Mouse (Mus musculus) lung, embryonic 15.5 days (tissue): Measurements from ENCODE around the gene Reg4. TPM values are rescaled to one million over a fixed set of nuclear protein-coding genes. Genes with fewer than 3 reads are reported as not detected.

Source experiments
- ATAC-seq: fragments of 200-750 bp; cut with Nextera tagmentation; 2 replicates; pipeline ENCODE4 v1.8.0; 2017; ENCODE audit warnings: moderate number of reproducible peaks, borderline replicate concordance; ENCODE audit not compliant: low FRiP score, low TSS enrichment; ENCODE audit errors: extremely low read depth
- H3K27ac ChIP-seq: fragments of 300-500 bp; sonication (generic); 2 replicates; pipeline ENCODE4 v1.5.1; 2015; ENCODE audit warnings: moderate library complexity, mild to moderate bottlenecking, inconsistent platforms
- H3K27me3 ChIP-seq: fragments of 300-500 bp; sonication (generic); 2 replicates; pipeline ENCODE4 v1.6.1; 2015; ENCODE audit warnings: inconsistent platforms
- H3K36me3 ChIP-seq: fragments of 300-500 bp; sonication (generic); 2 replicates; pipeline ENCODE4 v1.6.1; 2015; ENCODE audit warnings: inconsistent platforms
- H3K4me1 ChIP-seq: fragments of 300-500 bp; sonication (generic); 2 replicates; pipeline ENCODE4 v1.6.1; 2015; ENCODE audit warnings: inconsistent platforms
- H3K4me2 ChIP-seq: fragments of 300-500 bp; sonication (generic); 2 replicates; pipeline ENCODE4 v1.6.1; 2015; ENCODE audit warnings: inconsistent platforms, mild to moderate bottlenecking, moderate library complexity
- H3K4me3 ChIP-seq: fragments of 300-500 bp; sonication (generic); 2 replicates; pipeline ENCODE4 v1.5.1; 2015; ENCODE audit warnings: mild to moderate bottlenecking, inconsistent platforms
- H3K9ac ChIP-seq: fragments of 300-500 bp; sonication (generic); 2 replicates; pipeline ENCODE4 v1.6.1; 2015; ENCODE audit warnings: inconsistent platforms
- H3K9me3 ChIP-seq: fragments of 300-500 bp; sonication (generic); 2 replicates; pipeline ENCODE4 v1.6.1; 2016; ENCODE audit warnings: inconsistent platforms
- WGBS: fragments of 180-500 bp; shearing (Covaris S2); methylation state at CpG from one replicate; pipeline ENCODE4 v1.1.7; 2015; 5-methylcytosine and 5-hydroxymethylcytosine counted together
- polyA plus RNA-seq: library from polyadenylated mRNA; unstranded; fragments of >200 nt; fragmentation: Nextera tagmentation; extraction: Ambion mirVana; gene quantifications from 2 replicates; pipeline ENCODE4 v1.2.1, GENCODE M21; 2015

Reg4 gene
- not detected in 2 replicates for polyA plus RNA-seq

- Histone ChIP-seq H3K27me3 (no peaks in the 10 kb centered on the region), H3K4me2 (no peak within 1 kb of the TSS), H3K27ac (no peak within 1 kb of the TSS), H3K4me3 (no peak within 1 kb of the TSS), H3K9me3 (no peaks in the 10 kb centered on the region), H3K4me1 (peaks cover 5% of the 10 kb centered on the region), H3K36me3 (no peaks in the 10 kb centered on the region), H3K9ac (no peak within 1 kb of the TSS)
- 60% methylated on average over 8 of the region's 8 CpGs for WGBS
- no peak for ATAC-seq
These were observed at the start of gene Reg4 for GRCm38 (mm10) chr3:98221856-98222255. Gene Reg4 (plus strand): TSS chr3:98222156.

- Histone ChIP-seq H3K4me3 (no peak overlapping the region), H3K9me3 (no peaks in the 10 kb centered on the region), H3K4me2 (no peak overlapping the region), H3K4me1 (no peaks in the 10 kb centered on the region), H3K27ac (no peak overlapping the region), H3K9ac (no peak overlapping the region), H3K27me3 (no peaks in the 10 kb centered on the region), H3K36me3 (no peaks in the 10 kb centered on the region)
- no peak for ATAC-seq
- WGBS, result 68% methylated on average over 4 of the region's 4 CpGs
These were observed 43.6 kb upstream of the Reg4 start for GRCm38 (mm10) chr3:98178340-98178739.

- H3K4me1 ChIP-seq, result no peaks in the 10 kb centered on the region
- no peak for ATAC-seq
- H3K27ac ChIP-seq, result no peak overlapping the region
- no peak overlapping the region for H3K4me2 ChIP-seq
- H3K9me3 ChIP-seq, result no peaks in the 10 kb centered on the region
- no peak overlapping the region for H3K9ac ChIP-seq
- WGBS, result 22% methylated on average over 7 of the region's 7 CpGs
- no peaks in the 10 kb centered on the region for H3K27me3 ChIP-seq
- no peaks in the 10 kb centered on the region for H3K36me3 ChIP-seq
- no peak overlapping the region for H3K4me3 ChIP-seq
These were observed 41.2 kb upstream of the Reg4 start for GRCm38 (mm10) chr3:98180805-98181204.

GRCm38 (mm10) chr3:98185163-98185714 lies 36.7 kb upstream of the Reg4 start:
- WGBS, result 40% methylated on average over 10 of the region's 10 CpGs
- ATAC-seq, result no peak

GRCm38 (mm10) chr3:98187777-98188176 lies 34.2 kb upstream of the Reg4 start:
- no peak overlapping the region for H3K9ac ChIP-seq
- ATAC-seq, result no peak
- no peaks in the 10 kb centered on the region for H3K27me3 ChIP-seq
- no peak overlapping the region for H3K4me3 ChIP-seq
- no peaks in the 10 kb centered on the region for H3K4me1 ChIP-seq
- H3K27ac ChIP-seq, result no peak overlapping the region
- H3K4me2 ChIP-seq, result no peak overlapping the region
- H3K36me3 ChIP-seq, result no peaks in the 10 kb centered on the region
- no peaks in the 10 kb centered on the region for H3K9me3 ChIP-seq
- WGBS, result 75% methylated on average over 3 of the region's 3 CpGs

More at GRCm38 (mm10) chr3:98185163-98185714, 36.7 kb upstream of the Reg4 start:
- no peaks in the 10 kb centered on the region for H3K4me1 ChIP-seq
- no peaks in the 10 kb centered on the region for H3K9me3 ChIP-seq
- no peak overlapping the region for H3K4me3 ChIP-seq
- no peaks in the 10 kb centered on the region for H3K27me3 ChIP-seq
- H3K27ac ChIP-seq, result no peak overlapping the region
- no peak overlapping the region for H3K9ac ChIP-seq
- no peaks in the 10 kb centered on the region for H3K36me3 ChIP-seq
- no peak overlapping the region for H3K4me2 ChIP-seq

GRCm38 (mm10) chr3:98197711-98198532 lies 24.0 kb upstream of the Reg4 start:
- Histone ChIP-seq H3K27ac (no peak overlapping the region), H3K9ac (no peak overlapping the region), H3K36me3 (no peaks in the 10 kb centered on the region), H3K4me1 (peaks cover 6% of the 10 kb centered on the region; the same call in 1 of the 2 replicates), H3K4me2 (no peak overlapping the region), H3K4me3 (no peak overlapping the region), H3K27me3 (no peaks in the 10 kb centered on the region), H3K9me3 (no peaks in the 10 kb centered on the region)
- no peak for ATAC-seq
- 21% methylated on average over 9 of the region's 9 CpGs for WGBS

GRCm38 (mm10) chr3:98199747-98200146 lies 22.2 kb upstream of the Reg4 start:
- Histone ChIP-seq H3K4me1 (peaks cover 6% of the 10 kb centered on the region; the same call in 1 of the 2 replicates), H3K4me3 (no peak overlapping the region), H3K4me2 (no peak overlapping the region), H3K9ac (no peak overlapping the region), H3K9me3 (no peaks in the 10 kb centered on the region), H3K27ac (no peak overlapping the region), H3K36me3 (no peaks in the 10 kb centered on the region), H3K27me3 (no peaks in the 10 kb centered on the region)
- 64% methylated on average over 5 of the region's 5 CpGs for WGBS
- ATAC-seq, result no peak

- Histone ChIP-seq H3K4me2 (no peak overlapping the region), H3K36me3 (no peaks in the 10 kb centered on the region), H3K27ac (no peak overlapping the region), H3K4me1 (peaks cover 2% of the 10 kb centered on the region; the same call in 1 of the 2 replicates), H3K27me3 (no peaks in the 10 kb centered on the region), H3K4me3 (no peak overlapping the region), H3K9me3 (no peaks in the 10 kb centered on the region), H3K9ac (no peak overlapping the region)
- 29% methylated on average over 5 of the region's 5 CpGs for WGBS
- no peak for ATAC-seq
These were observed 18.7 kb upstream of the Reg4 start for GRCm38 (mm10) chr3:98203282-98203681.

GRCm38 (mm10) chr3:98206977-98207376 lies 15.0 kb upstream of the Reg4 start:
- WGBS, result 12% methylated on average over 3 of the region's 3 CpGs
- Histone ChIP-seq H3K27me3 (no peaks in the 10 kb centered on the region), H3K27ac (no peak overlapping the region), H3K4me1 (no peaks in the 10 kb centered on the region), H3K4me2 (no peak overlapping the region), H3K36me3 (no peaks in the 10 kb centered on the region), H3K9ac (no peak overlapping the region), H3K4me3 (no peak overlapping the region), H3K9me3 (no peaks in the 10 kb centered on the region)
- ATAC-seq, result no peak

- no peak overlapping the region for H3K4me3 ChIP-seq
- ATAC-seq, result no peak
- no peaks in the 10 kb centered on the region for H3K27me3 ChIP-seq
- H3K36me3 ChIP-seq, result no peaks in the 10 kb centered on the region
- H3K9me3 ChIP-seq, result no peaks in the 10 kb centered on the region
- H3K27ac ChIP-seq, result no peak overlapping the region
- H3K4me2 ChIP-seq, result no peak overlapping the region
- no peaks in the 10 kb centered on the region for H3K4me1 ChIP-seq
- H3K9ac ChIP-seq, result no peak overlapping the region
- WGBS, result 79% methylated on average over 4 of the region's 4 CpGs
These were observed 12.8 kb upstream of the Reg4 start for GRCm38 (mm10) chr3:98209161-98209560.

- WGBS, result 51% methylated on average over 10 of the region's 10 CpGs
- no peaks in the 10 kb centered on the region for H3K9me3 ChIP-seq
- no peak overlapping the region for H3K4me3 ChIP-seq
- H3K36me3 ChIP-seq, result no peaks in the 10 kb centered on the region
- no peak overlapping the region for H3K4me2 ChIP-seq
- no peaks in the 10 kb centered on the region for H3K27me3 ChIP-seq
- no peak overlapping the region for H3K9ac ChIP-seq
- H3K4me1 ChIP-seq, result no peaks in the 10 kb centered on the region
- ATAC-seq, result no peak
- no peak overlapping the region for H3K27ac ChIP-seq
These were observed 11.1 kb upstream of the Reg4 start for GRCm38 (mm10) chr3:98210860-98211259.

- WGBS, result 58% methylated on average over 7 of the region's 7 CpGs
- no peak for ATAC-seq
- Histone ChIP-seq H3K27me3 (no peaks in the 10 kb centered on the region), H3K27ac (no peak overlapping the region), H3K36me3 (no peaks in the 10 kb centered on the region), H3K4me1 (no peaks in the 10 kb centered on the region), H3K4me2 (no peak overlapping the region), H3K9me3 (no peaks in the 10 kb centered on the region), H3K4me3 (no peak overlapping the region), H3K9ac (no peak overlapping the region)
These were observed 10.5 kb upstream of the Reg4 start for GRCm38 (mm10) chr3:98211301-98212081.
